Mouse (Mus musculus): Measurements from ENCODE around the gene Foxp3. TPM values are rescaled to one million over a fixed set of nuclear protein-coding genes. Genes with fewer than 3 reads are reported as not detected.
A peak's percentile ranks its signal among the peaks of the same experiment; 100 is the strongest.

Foxp3 gene
- total RNA-seq (2021) = under 1 TPM in 1 of 2 experiments, not detected in 1; 0.11 TPM
- long read RNA-seq, experiment 1 = 0 reads
- long read RNA-seq, experiment 2, partial matches to known transcripts = 1 of 1 reads
- long read RNA-seq, experiment 2, other reads (novel, unspliced or antisense) = 0 of 1 reads

- peak; percentile 34 for DNase-seq (ENCODE audit: low spot score)
These were observed at the start of gene Foxp3 for GRCm38 (mm10) chrX:7573176-7574086. Foxp3 (plus strand) TSS chrX:7573644.

GRCm38 (mm10) chrX:7524961-7525360 lies 48.5 kb upstream of the Foxp3 start:
- no peak for DNase-seq (ENCODE audit: low spot score)

DNA sequence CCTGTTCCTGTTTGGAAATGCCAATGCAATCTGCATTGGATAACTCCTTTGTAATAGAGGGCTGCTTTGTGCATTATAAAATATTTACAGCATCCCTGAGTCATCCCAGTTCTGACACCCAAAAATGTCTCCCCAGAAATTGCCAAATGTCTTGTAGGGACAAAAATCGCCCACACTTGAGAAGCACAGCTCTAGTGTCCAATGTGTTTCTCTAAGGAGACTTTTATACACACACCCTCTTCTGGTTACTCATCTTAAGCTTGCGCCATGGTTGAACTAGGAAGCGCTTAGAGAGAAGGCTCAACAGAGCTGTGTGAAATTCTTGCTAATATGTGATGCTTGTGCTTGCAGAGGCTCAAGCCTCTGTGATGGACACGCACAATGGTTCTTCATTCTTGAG lies 20.0 kb upstream of the Foxp3 start:
- DNase-seq (ENCODE audit: low spot score) = no peak

DNA sequence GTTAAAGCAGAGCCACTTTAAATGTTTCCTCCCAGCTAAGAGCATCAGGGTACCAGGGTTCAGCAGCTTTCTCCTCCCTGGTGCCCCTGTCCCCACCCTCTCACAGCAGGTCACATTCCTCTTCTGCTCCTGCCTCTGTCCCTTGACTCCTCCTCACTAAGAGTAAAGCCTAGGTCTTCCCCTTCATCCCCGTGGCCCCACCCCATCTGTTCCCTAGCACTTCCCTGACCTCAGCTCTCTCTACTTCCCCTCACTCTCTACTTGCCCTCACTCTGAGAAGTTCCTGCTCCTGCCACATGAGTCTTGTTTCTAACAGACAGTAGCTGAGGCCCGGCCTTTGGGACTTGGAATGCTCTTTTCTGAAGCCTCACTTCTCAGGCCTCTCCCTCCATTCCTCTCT lies 10.4 kb upstream of the Foxp3 start:
- no peak for DNase-seq (ENCODE audit: low spot score)

GRCm38 (mm10) chrX:7566352-7566751 lies 7.1 kb upstream of the Foxp3 start:
- DNase-seq (ENCODE audit: low spot score) = no peak

GRCm38 (mm10) chrX:7567491-7567890 lies 6.0 kb upstream of the Foxp3 start:
- no peak for DNase-seq (ENCODE audit: low spot score)

DNA sequence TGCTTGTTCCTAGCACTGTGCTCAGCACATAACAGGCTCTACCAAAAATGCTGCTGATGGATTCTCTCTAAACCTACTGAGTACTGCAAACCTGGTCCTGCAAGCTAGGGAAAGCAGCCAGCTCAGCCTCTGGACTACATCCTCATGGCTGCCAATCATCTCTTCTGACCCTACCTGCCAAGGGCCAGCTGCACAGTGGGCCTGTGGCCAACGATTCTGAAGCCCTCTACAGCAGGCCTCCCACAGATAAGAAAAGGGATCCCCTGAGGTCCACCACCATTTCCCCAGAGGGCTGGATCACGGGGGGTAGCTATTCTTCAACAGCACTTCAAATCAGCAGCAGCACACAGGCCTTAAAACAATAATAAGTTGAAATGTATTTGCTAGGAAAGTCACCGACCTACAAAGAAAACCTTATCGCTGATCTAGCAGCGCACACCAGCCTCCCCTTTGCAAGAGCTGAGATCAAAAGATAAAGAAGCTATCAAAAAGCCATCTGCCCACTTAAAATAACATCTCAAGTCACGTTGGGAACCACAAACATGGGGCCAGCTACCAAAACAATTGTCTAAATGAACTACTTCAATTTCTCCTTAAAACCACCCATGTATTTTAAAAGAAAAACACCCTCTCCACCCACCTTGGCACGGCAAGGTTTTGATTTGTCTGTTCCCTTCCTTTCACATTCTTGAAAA lies 2.8 kb upstream of the Foxp3 start:
- no peak for DNase-seq (ENCODE audit: low spot score)

GRCm38 (mm10) chrX:7571565-7572136 lies 1.8 kb upstream of the Foxp3 start:
- no peak for DNase-seq (ENCODE audit: low spot score)

- no peak for DNase-seq (ENCODE audit: low spot score)
These were observed 978 bp upstream of the Foxp3 start for GRCm38 (mm10) chrX:7572466-7572865.

DNA sequence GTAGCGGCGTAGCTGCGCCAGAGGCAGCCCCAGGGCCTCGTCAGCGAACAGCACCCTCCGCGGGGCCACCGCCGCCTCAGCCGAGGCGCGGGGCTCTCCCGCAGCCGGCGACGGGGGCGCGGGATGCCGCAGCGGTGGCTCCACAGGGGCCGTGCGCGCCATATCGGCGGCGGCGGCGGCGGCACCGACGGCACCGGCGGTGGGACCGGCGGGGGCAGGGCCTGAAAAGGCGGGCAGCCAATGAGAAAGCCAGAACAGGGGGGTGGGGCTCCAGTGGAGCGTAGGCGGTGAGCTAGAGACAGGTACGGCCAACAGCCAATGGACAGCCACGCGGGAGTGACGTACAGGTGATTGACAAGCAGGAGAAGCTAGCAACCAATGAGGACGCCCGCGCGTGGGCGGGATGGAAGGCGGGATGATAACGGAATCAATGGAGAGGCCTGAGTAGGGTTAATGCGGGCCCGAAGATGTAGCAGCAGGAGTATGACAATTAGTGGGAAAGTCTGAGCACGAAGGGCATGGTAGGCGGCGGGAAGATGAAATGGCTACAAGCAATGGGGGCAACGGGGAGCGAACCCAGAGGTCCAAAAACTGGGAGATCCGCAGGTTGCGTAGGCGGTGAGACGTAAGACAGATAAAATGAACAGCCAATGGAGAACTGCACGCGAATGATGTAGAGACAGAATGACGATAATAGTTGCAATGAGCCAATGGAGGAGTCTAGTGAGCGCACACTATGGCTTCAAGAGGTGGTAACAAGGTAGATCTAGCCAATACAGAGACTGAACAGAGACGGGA lies 842 bp downstream of the Foxp3 start, which contains the start of gene Ppp1r3f:
Gene Ppp1r3f (minus strand): TSS at position 197 of the 798 bp plus-strand sequence.
- peak; percentile 92 for DNase-seq (ENCODE audit: low spot score)

- no peak for DNase-seq (ENCODE audit: low spot score)
These were observed 1.4 kb downstream of the Foxp3 start for GRCm38 (mm10) chrX:7574885-7575231.

GRCm38 (mm10) chrX:7581151-7581550 lies 7.7 kb downstream of the Foxp3 start:
- no peak for DNase-seq (ENCODE audit: low spot score)

GRCm38 (mm10) chrX:7583881-7584280 lies 10.4 kb downstream of the Foxp3 start:
- no peak for DNase-seq (ENCODE audit: low spot score)

GRCm38 (mm10) chrX:7586356-7586755 lies 12.9 kb downstream of the Foxp3 start:
- DNase-seq (ENCODE audit: low spot score) = no peak

DNA sequence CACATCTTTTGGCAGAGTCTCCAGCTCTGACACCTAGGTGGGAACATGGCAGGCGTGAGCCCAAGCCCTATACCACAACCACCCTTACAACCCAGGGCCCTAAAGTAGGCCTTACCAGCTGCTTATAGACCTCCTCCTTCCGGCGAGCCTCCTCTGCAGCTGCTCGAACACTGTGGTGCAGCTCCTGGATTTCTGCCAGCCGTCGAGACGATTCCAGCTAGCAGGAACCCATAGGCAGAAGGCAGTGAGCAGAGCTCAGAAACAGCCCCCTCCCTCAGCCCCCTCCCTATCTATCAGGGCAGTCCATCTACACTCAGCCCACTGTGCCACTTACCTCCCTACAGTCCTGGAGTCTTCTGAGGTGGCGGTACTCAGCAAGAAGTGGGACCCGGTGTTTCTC lies 21.9 kb downstream of the Foxp3 start:
- no peak for DNase-seq (ENCODE audit: low spot score)

- no peak for DNase-seq (ENCODE audit: low spot score)
These were observed 30.6 kb downstream of the Foxp3 start for GRCm38 (mm10) chrX:7604004-7604403.

GRCm38 (mm10) chrX:7604879-7605574 lies 31.6 kb downstream of the Foxp3 start, which contains the start of gene Ccdc22:
Ccdc22 (minus strand) TSS chrX:7605517.
- peak; percentile 88 for DNase-seq (ENCODE audit: low spot score)

- DNase-seq (ENCODE audit: low spot score) = no peak
These were observed 32.1 kb downstream of the Foxp3 start for GRCm38 (mm10) chrX:7605575-7605941.

DNA sequence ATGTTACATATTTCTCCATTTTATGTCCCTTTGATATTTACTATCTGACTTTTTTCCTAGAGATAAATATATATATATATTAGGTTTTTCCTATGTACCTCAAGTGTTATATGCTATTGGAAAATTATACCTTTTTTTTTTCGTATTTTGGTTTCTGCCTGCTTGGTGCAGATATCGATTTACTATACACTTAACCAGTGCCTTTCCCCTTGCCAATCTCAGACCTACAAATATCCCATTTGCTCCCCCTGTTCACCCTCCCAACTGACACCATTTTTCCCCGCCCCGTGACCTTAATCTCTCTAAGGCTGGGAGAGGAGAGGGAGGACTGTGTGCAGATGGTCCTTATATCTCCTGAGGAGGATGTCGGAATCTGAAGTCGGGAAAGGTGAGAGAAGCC lies 33.3 kb downstream of the Foxp3 start, which contains the start of gene Cacna1f:
Gene Cacna1f (plus strand): TSS at position 301 of the 400 bp plus-strand sequence.
- DNase-seq (ENCODE audit: low spot score) = no peak

GRCm38 (mm10) chrX:7610035-7610434 lies 36.6 kb downstream of the Foxp3 start:
- no peak for DNase-seq (ENCODE audit: low spot score)
